Mouse (Mus musculus): ENCODE data around the gene Catsper4. TPM values are rescaled to one million over a fixed set of nuclear protein-coding genes. Genes with fewer than 3 reads are reported as not detected.

Catsper4 gene
- total and polyA plus RNA-seq, 2 experiments from 2014 or later: not detected

DNA sequence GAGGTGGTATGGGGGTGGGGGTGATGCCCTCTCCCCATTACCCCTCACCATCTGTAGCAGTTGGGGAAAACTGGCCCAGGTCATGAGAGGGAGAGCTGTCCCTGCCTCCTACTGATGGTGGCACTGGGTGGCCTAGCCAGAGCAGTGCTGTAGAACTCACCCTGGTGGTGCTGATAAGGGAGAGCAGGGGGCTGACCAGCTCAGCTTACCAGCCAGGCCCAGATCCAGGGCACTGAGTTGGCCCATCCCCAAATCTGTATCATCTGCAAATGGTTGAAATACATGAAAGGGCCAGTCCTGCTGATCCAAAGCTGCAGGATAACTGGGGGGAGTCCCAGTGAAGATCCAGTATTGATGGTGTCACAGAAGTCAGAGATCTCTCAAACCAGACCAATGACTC, 45.4 kb downstream of the Catsper4 start:
- no peak for TF ChIP-seq CTCF (IDR thresholded peaks at IDR 0.05; ENCODE audit: low read depth)
- no peaks in the 10 kb centered on the region for H3K9me3 ChIP-seq (ENCODE audit: low read length)

DNA sequence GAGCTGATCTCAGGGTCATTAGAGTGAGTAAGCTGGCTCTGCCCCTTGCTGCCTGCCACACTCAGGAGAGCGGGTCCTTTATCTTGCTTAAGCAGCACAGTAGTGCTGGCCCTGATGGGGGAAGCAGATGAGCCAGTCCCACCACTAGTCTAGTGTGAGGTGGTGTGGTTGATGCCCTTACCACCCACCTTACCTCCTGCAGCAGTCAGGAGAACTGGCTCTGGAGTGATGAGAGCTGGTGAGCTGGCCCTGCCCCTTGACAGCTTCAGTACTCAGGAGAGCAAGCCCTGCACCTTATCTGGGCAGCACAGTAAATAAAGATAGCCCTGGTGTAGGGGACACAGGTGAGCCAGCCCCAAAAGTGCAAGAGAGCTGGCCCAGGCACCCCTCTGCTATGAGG, 46.1 kb downstream of the Catsper4 start:
- TF ChIP-seq CTCF (IDR thresholded peaks at IDR 0.05; ENCODE audit: low read depth): no peak
- 95% methylated on average over 1 of the region's 1 CpGs for WGBS
- Histone ChIP-seq H3K36me3 (ENCODE audit: insufficient read depth) (no peaks in the 10 kb centered on the region), H3K4me2 (ENCODE audit: low read depth) (no peak overlapping the region), H3K9ac (no peak overlapping the region), H3K27ac (ENCODE audit: low read depth, low read length) (no peak overlapping the region), H3K9me3 (ENCODE audit: low read length) (no peaks in the 10 kb centered on the region), H3K27me3 (ENCODE audit: insufficient read depth, low read length) (no peaks in the 10 kb centered on the region), H3K4me3 (ENCODE audit: low read depth, low read length) (no peak overlapping the region), H3K4me1 (ENCODE audit: insufficient read depth) (no peaks in the 10 kb centered on the region)
- no peak for DNase-seq
- ATAC-seq: no peak

More for the DNA sequence above, 45.4 kb downstream of the Catsper4 start:
- DNase-seq (no peak), ATAC-seq (no peak)
- Histone ChIP-seq H3K27me3 (ENCODE audit: insufficient read depth, low read length) (no peaks in the 10 kb centered on the region), H3K27ac (ENCODE audit: low read depth, low read length) (no peak overlapping the region), H3K36me3 (ENCODE audit: insufficient read depth) (no peaks in the 10 kb centered on the region), H3K4me1 (ENCODE audit: insufficient read depth) (no peaks in the 10 kb centered on the region), H3K4me3 (ENCODE audit: low read depth, low read length) (no peak overlapping the region), H3K4me2 (ENCODE audit: low read depth) (no peak overlapping the region), H3K9ac (no peak overlapping the region)

DNA sequence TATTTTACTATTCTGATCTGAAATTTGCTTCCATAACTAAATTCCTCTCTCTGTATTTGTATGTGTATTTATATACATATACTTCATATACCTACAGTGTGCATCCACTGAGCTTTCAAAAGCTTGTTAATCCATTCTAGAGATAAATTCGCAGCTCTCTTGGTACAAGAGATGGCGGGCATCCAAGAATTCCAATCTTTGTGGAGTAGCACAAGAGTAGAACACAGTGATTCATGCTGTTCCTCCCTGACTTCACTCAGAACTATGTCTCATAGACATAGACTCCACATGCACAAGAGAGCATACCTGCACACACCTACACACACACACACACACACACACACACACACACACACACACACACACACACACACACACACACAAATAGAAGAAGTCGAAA, 54.8 kb downstream of the Catsper4 start:
- no peak overlapping the region for H3K4me2 ChIP-seq (ENCODE audit: low read depth)
- ATAC-seq (no peak), DNase-seq (no peak)
- no peak for TF ChIP-seq CTCF (IDR thresholded peaks at IDR 0.05; ENCODE audit: low read depth)
- H3K9me3 ChIP-seq (ENCODE audit: low read length): no peaks in the 10 kb centered on the region
- H3K27me3 ChIP-seq (ENCODE audit: insufficient read depth, low read length): no peaks in the 10 kb centered on the region
- H3K4me3 ChIP-seq (ENCODE audit: low read depth, low read length): no peak overlapping the region
- H3K4me1 ChIP-seq (ENCODE audit: insufficient read depth): no peaks in the 10 kb centered on the region
- no peak overlapping the region for H3K27ac ChIP-seq (ENCODE audit: low read depth, low read length)
- H3K9ac ChIP-seq: no peak overlapping the region
- H3K36me3 ChIP-seq (ENCODE audit: insufficient read depth): no peaks in the 10 kb centered on the region
- WGBS: 67% methylated on average over 3 of the region's 3 CpGs

DNA sequence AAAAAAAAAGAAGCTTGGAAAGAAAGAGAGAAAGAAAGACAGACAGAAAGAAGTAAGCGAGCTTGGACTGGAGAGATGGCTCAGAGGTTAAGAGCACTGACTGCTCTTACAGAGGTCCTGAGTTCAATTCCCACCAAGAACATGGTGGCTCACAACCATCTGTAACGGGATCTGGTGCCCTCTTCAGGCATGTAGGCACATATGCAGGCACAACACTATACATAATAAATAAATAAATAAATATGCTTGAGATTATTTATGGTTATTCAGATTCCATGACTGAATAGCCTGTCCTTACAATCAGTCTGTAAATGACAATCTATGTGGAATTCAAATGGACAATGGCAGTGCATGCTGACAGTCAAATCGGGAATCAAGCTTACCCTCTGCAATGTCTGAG, 60.3 kb downstream of the Catsper4 start:
- no peak overlapping the region for H3K9ac ChIP-seq
- H3K4me1 ChIP-seq (ENCODE audit: insufficient read depth): no peaks in the 10 kb centered on the region
- no peak overlapping the region for H3K4me3 ChIP-seq (ENCODE audit: low read depth, low read length)
- WGBS: 93% methylated on average over 3 of the region's 3 CpGs
- no peak for ATAC-seq
- H3K36me3 ChIP-seq (ENCODE audit: insufficient read depth): no peaks in the 10 kb centered on the region
- no peaks in the 10 kb centered on the region for H3K9me3 ChIP-seq (ENCODE audit: low read length)
- no peaks in the 10 kb centered on the region for H3K27me3 ChIP-seq (ENCODE audit: insufficient read depth, low read length)
- no peak for DNase-seq
- H3K4me2 ChIP-seq (ENCODE audit: low read depth): no peak overlapping the region
- no peak overlapping the region for H3K27ac ChIP-seq (ENCODE audit: low read depth, low read length)
- TF ChIP-seq CTCF (IDR thresholded peaks at IDR 0.05; ENCODE audit: low read depth): no peak

DNA sequence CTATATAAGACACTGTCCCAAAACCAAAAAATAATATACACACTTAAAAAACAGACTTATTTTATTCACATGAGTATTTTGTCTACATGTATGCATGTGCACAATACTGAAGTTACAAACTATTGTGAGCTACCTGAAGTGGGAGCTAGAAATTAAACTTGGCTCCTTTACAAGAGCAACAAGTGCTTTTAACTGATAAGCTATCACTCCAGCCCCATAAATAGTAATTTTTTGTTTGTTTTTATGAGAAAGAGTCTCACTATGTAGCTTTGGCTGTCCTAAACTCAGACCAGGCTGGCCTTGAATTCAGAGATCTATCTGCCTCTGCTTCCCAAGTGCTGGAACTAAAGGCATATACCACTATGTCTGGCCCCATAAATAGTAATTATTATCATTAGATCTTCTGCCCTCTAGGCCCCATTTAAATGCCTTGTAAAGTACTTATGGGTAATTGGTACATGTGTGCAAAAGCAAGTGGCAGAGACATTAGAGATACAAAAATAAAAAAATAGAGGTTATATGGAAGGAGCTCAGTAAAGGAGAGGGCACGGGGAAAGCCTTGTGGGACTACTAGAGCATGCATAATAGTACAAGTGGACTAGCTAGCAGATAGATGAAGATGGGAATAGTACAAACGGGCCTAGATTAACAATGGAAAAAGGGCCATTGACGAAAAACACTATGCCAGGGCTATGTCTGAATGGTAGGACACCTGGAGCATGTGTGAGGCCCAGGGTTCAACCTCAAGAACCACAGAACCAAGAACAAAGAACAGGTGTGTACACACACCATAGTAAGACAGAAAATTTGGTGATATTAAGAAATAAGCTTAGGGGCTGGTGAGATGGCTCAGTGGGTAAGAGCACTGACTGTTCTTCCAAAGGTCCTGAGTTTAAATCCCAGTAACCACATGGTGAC, 61.4 kb downstream of the Catsper4 start:
- DNase-seq (no peak), ATAC-seq (no peak)
- Histone ChIP-seq H3K27ac (ENCODE audit: low read depth, low read length) (no peak overlapping the region), H3K4me3 (ENCODE audit: low read depth, low read length) (no peak overlapping the region), H3K4me2 (ENCODE audit: low read depth) (no peak overlapping the region), H3K36me3 (ENCODE audit: insufficient read depth) (no peaks in the 10 kb centered on the region), H3K9me3 (ENCODE audit: low read length) (no peaks in the 10 kb centered on the region), H3K4me1 (ENCODE audit: insufficient read depth) (no peaks in the 10 kb centered on the region), H3K9ac (no peak overlapping the region), H3K27me3 (ENCODE audit: insufficient read depth, low read length) (no peaks in the 10 kb centered on the region)
- WGBS: 85% methylated on average over 3 of the region's 3 CpGs
- no peak for TF ChIP-seq CTCF (IDR thresholded peaks at IDR 0.05; ENCODE audit: low read depth)

DNA sequence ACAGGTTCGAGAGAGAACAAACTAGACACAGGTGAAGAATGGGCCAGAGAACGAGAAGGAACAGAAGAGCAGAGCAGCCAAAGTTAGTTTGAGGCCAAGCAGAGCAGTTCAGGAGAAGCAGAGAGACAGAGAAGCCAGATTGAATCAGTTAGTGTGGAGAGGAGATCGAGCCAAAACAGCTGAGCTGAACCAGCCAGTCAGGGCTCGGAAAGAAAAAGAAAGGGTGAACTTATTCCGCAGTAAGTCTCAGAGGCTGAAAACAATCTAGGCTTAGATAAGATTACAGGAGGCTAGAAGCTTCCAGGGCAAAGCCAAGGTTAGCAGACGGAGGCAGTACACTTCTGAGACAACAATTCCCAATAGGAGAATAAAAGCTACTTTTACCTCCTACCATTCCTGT, 62.2 kb downstream of the Catsper4 start:
- Histone ChIP-seq H3K27me3 (ENCODE audit: insufficient read depth, low read length) (no peaks in the 10 kb centered on the region), H3K9ac (no peak overlapping the region), H3K36me3 (ENCODE audit: insufficient read depth) (no peaks in the 10 kb centered on the region), H3K4me2 (ENCODE audit: low read depth) (no peak overlapping the region), H3K9me3 (ENCODE audit: low read length) (no peaks in the 10 kb centered on the region), H3K4me3 (ENCODE audit: low read depth, low read length) (no peak overlapping the region), H3K27ac (ENCODE audit: low read depth, low read length) (no peak overlapping the region), H3K4me1 (ENCODE audit: insufficient read depth) (no peaks in the 10 kb centered on the region)
- no peak for ATAC-seq
- TF ChIP-seq CTCF (IDR thresholded peaks at IDR 0.05; ENCODE audit: low read depth): no peak
- WGBS: 86% methylated on average over 6 of the region's 6 CpGs
- DNase-seq: no peak

DNA sequence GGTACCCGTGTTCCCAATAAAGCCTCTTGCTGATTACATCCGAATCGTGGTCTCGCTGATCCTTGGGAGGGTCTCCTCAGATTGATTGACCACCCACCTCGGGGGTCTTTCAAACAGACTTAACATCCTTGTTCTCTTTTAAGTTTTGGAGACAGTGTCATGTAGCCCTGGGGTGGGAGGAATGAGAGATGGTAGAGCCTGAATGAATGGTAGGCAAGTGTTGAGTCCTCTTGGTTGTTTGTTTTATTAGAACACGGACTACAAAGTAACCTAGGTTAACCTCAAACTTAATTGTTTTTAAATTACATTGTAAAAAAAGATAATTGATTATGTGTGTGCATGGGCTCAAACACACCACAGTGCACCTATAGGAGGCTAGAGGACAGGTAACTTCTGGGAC, 62.6 kb downstream of the Catsper4 start:
- Histone ChIP-seq H3K4me1 (ENCODE audit: insufficient read depth) (no peaks in the 10 kb centered on the region), H3K9ac (no peak overlapping the region), H3K9me3 (ENCODE audit: low read length) (no peaks in the 10 kb centered on the region), H3K27ac (ENCODE audit: low read depth, low read length) (no peak overlapping the region), H3K4me3 (ENCODE audit: low read depth, low read length) (no peak overlapping the region), H3K27me3 (ENCODE audit: insufficient read depth, low read length) (no peaks in the 10 kb centered on the region), H3K36me3 (ENCODE audit: insufficient read depth) (no peaks in the 10 kb centered on the region), H3K4me2 (ENCODE audit: low read depth) (no peak overlapping the region)
- ATAC-seq: no peak
- no peak for DNase-seq
- 94% methylated on average over 5 of the region's 6 CpGs for WGBS
- no peak for TF ChIP-seq CTCF (IDR thresholded peaks at IDR 0.05; ENCODE audit: low read depth)

Other genes starting within 250 kb of the Catsper4 start
- 40.2 and 42.0 TPM in 2 replicates for gene Dhdds, start 226.5 kb downstream of the Catsper4 start, total RNA-seq (2014; rRNA removed)
- 39.8 and 43.5 TPM in 2 replicates for gene Dhdds, start 226.5 kb downstream of the Catsper4 start, polyA plus RNA-seq (2015; fragmentation: Nextera tagmentation; extraction: Ambion mirVana)
- 0.05 TPM in 1 of 2 replicates, not detected in the other for gene Lin28a, start 208.5 kb downstream of the Catsper4 start, total RNA-seq (2014; rRNA removed)
- gene Lin28a, start 208.5 kb downstream of the Catsper4 start, polyA plus RNA-seq (2015; fragmentation: Nextera tagmentation; extraction: Ambion mirVana): not detected in 2 replicates
- gene Zfp683, start 173.5 kb downstream of the Catsper4 start, total RNA-seq (2014; rRNA removed): not detected in 2 replicates
- not detected in 2 replicates for gene Zfp683, start 173.5 kb downstream of the Catsper4 start, polyA plus RNA-seq (2015; fragmentation: Nextera tagmentation; extraction: Ambion mirVana)
- 3.4 and 11.8 TPM in 2 replicates for gene Crybg2, start 166.6 kb downstream of the Catsper4 start, total RNA-seq (2014; rRNA removed)
- gene Crybg2, start 166.6 kb downstream of the Catsper4 start, polyA plus RNA-seq (2015; fragmentation: Nextera tagmentation; extraction: Ambion mirVana): 3.7 and 4.5 TPM in 2 replicates
- 1.2 and 2.0 TPM in 2 replicates for gene Cd52, start 132.3 kb downstream of the Catsper4 start, total RNA-seq (2014; rRNA removed)
- 4.1 and 4.6 TPM in 2 replicates for gene Cd52, start 132.3 kb downstream of the Catsper4 start, polyA plus RNA-seq (2015; fragmentation: Nextera tagmentation; extraction: Ambion mirVana)
- gene Ubxn11, start 124.8 kb downstream of the Catsper4 start, total RNA-seq (2014; rRNA removed): 5.5 and 13.7 TPM in 2 replicates
- 11.0 and 14.3 TPM in 2 replicates for gene Ubxn11, start 124.8 kb downstream of the Catsper4 start, polyA plus RNA-seq (2015; fragmentation: Nextera tagmentation; extraction: Ambion mirVana)
- 124 and 162 TPM in 2 replicates for gene Sh3bgrl3, start 98.6 kb downstream of the Catsper4 start, total RNA-seq (2014; rRNA removed)
- gene Sh3bgrl3, start 98.6 kb downstream of the Catsper4 start, polyA plus RNA-seq (2015; fragmentation: Nextera tagmentation; extraction: Ambion mirVana): 554 and 579 TPM in 2 replicates
- gene Cep85, start 40.3 kb downstream of the Catsper4 start, total RNA-seq (2014; rRNA removed): 11.0 and 14.0 TPM in 2 replicates
- 11.8 and 13.5 TPM in 2 replicates for gene Cep85, start 40.3 kb downstream of the Catsper4 start, polyA plus RNA-seq (2015; fragmentation: Nextera tagmentation; extraction: Ambion mirVana)
- gene Gm7534, start 24.4 kb downstream of the Catsper4 start, total RNA-seq (2014; rRNA removed): not detected in 2 replicates
- gene Gm7534, start 24.4 kb downstream of the Catsper4 start, polyA plus RNA-seq (2015; fragmentation: Nextera tagmentation; extraction: Ambion mirVana): not detected in 2 replicates
- gene Cnksr1, start 11.0 kb upstream of the Catsper4 start, total RNA-seq (2014; rRNA removed): 0.08 TPM in 1 of 2 replicates, not detected in the other
- gene Cnksr1, start 11.0 kb upstream of the Catsper4 start, polyA plus RNA-seq (2015; fragmentation: Nextera tagmentation; extraction: Ambion mirVana): 0.18 TPM in 1 of 2 replicates, not detected in the other
- 0.43 TPM in 1 of 2 replicates, not detected in the other for gene E130218I03Rik, start 16.3 kb upstream of the Catsper4 start, total RNA-seq (2014; rRNA removed)
- gene E130218I03Rik, start 16.3 kb upstream of the Catsper4 start, polyA plus RNA-seq (2015; fragmentation: Nextera tagmentation; extraction: Ambion mirVana): 0.11 and 0.33 TPM in 2 replicates
- gene Zfp593, start 18.2 kb upstream of the Catsper4 start, total RNA-seq (2014; rRNA removed): 11.6 and 12.7 TPM in 2 replicates
- 13.8 and 15.0 TPM in 2 replicates for gene Zfp593, start 18.2 kb upstream of the Catsper4 start, polyA plus RNA-seq (2015; fragmentation: Nextera tagmentation; extraction: Ambion mirVana)
- not detected in 2 replicates for gene Gm30191, start 19.6 kb upstream of the Catsper4 start, total RNA-seq (2014; rRNA removed)
- 0.25 TPM in 1 of 2 replicates, not detected in the other for gene Gm30191, start 19.6 kb upstream of the Catsper4 start, polyA plus RNA-seq (2015; fragmentation: Nextera tagmentation; extraction: Ambion mirVana)
- 14.2 and 18.3 TPM in 2 replicates for gene Grrp1, start 26.7 kb upstream of the Catsper4 start, total RNA-seq (2014; rRNA removed)
- gene Grrp1, start 26.7 kb upstream of the Catsper4 start, polyA plus RNA-seq (2015; fragmentation: Nextera tagmentation; extraction: Ambion mirVana): 18.3 and 20.0 TPM in 2 replicates
- 42.2 and 43.8 TPM in 2 replicates for gene Pdik1l, start 60.5 kb upstream of the Catsper4 start, total RNA-seq (2014; rRNA removed)
- gene Pdik1l, start 60.5 kb upstream of the Catsper4 start, polyA plus RNA-seq (2015; fragmentation: Nextera tagmentation; extraction: Ambion mirVana): 21.7 and 28.9 TPM in 2 replicates
- 1.3 and 1.5 TPM in 2 replicates for gene Trim63, start 87.7 kb upstream of the Catsper4 start, total RNA-seq (2014; rRNA removed)
- 0.18 and 0.31 TPM in 2 replicates for gene Trim63, start 87.7 kb upstream of the Catsper4 start, polyA plus RNA-seq (2015; fragmentation: Nextera tagmentation; extraction: Ambion mirVana)
- 0.08 TPM in 1 of 2 replicates, not detected in the other for gene Slc30a2, start 115.8 kb upstream of the Catsper4 start, total RNA-seq (2014; rRNA removed)
- 0.15 and 0.28 TPM in 2 replicates for gene Slc30a2, start 115.8 kb upstream of the Catsper4 start, polyA plus RNA-seq (2015; fragmentation: Nextera tagmentation; extraction: Ambion mirVana)
- 0.95 and 1.4 TPM in 2 replicates for gene Extl1, start 156.5 kb upstream of the Catsper4 start, total RNA-seq (2014; rRNA removed)
- gene Extl1, start 156.5 kb upstream of the Catsper4 start, polyA plus RNA-seq (2015; fragmentation: Nextera tagmentation; extraction: Ambion mirVana): 1.2 TPM in 2 replicates
- 11.1 and 18.0 TPM in 2 replicates for gene Pafah2, start 168.9 kb upstream of the Catsper4 start, total RNA-seq (2014; rRNA removed)
- gene Pafah2, start 168.9 kb upstream of the Catsper4 start, polyA plus RNA-seq (2015; fragmentation: Nextera tagmentation; extraction: Ambion mirVana): 6.4 and 7.6 TPM in 2 replicates
- gene Stmn1, start 240.9 kb upstream of the Catsper4 start, total RNA-seq (2014; rRNA removed): 2,537 and 3,460 TPM in 2 replicates
- 7,274 and 8,446 TPM in 2 replicates for gene Stmn1, start 240.9 kb upstream of the Catsper4 start, polyA plus RNA-seq (2015; fragmentation: Nextera tagmentation; extraction: Ambion mirVana)

Measured in forebrain, postnatal 0 days (tissue).